Mouse (Mus musculus) frontal cortex, postnatal 10 days (tissue): ENCODE results near the gene Lrrc58.

ENCODE experiments used
- DNase-seq, 2 experiments: peaks; one replicate each; pipeline ENCODE4 v3.0.0; 2022; ENCODE audit warnings: low spot score in 2 of 2, mixed read lengths in 1 of 2

Gene Lrrc58

GRCm38 (mm10) chr16:37920842-37921409 is 52.7 kb downstream of the Lrrc58 start:
- no peak for DNase-seq

- DNase-seq: no peak
Measured at GRCm38 (mm10) chr16:37926087-37926486, 57.9 kb downstream of the Lrrc58 start.

GRCm38 (mm10) chr16:37927117-37927516 is 58.9 kb downstream of the Lrrc58 start:
- DNase-seq: no peak

GRCm38 (mm10) chr16:37929006-37929405 is 60.8 kb downstream of the Lrrc58 start:
- DNase-seq: no peak

GRCm38 (mm10) chr16:37929626-37930025 is 61.4 kb downstream of the Lrrc58 start:
- DNase-seq: no peak

GRCm38 (mm10) chr16:37934932-37935331 is 66.7 kb downstream of the Lrrc58 start:
- DNase-seq: no peak

- DNase-seq: no peak
Measured at GRCm38 (mm10) chr16:37937276-37937675, 69.1 kb downstream of the Lrrc58 start.
